Mouse (Mus musculus): ENCODE data around the gene Gm11232. TPM values are rescaled to one million over a fixed set of nuclear protein-coding genes. Genes with fewer than 3 reads are reported as not detected.

Gm11232 gene
- total RNA-seq (2022) = not detected

DNA sequence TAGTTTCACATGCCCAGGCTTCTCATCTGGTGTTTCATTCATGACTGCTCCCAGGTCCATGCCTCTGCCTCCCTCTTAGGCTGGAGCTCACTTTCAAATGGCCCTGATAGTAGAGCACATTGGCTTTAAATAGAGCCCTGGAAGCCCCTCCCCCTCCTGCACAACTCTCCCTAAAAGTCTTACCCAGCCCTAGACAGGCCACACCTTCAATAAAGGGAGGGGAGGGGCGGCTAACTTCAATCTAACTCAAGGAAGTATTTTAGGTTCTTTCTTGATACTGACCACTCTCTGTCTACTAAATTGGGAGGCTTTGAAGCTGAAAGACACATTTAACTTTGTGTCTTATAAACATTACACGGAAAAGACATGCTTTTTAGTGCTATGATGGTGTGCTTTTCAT lies at the start of gene Gm11232:
Gene Gm11232 (minus strand): TSS at position 101 of the 400 bp plus-strand sequence.
- no peak for DNase-seq (ENCODE audit: low spot score in 2 of 2)

DNA sequence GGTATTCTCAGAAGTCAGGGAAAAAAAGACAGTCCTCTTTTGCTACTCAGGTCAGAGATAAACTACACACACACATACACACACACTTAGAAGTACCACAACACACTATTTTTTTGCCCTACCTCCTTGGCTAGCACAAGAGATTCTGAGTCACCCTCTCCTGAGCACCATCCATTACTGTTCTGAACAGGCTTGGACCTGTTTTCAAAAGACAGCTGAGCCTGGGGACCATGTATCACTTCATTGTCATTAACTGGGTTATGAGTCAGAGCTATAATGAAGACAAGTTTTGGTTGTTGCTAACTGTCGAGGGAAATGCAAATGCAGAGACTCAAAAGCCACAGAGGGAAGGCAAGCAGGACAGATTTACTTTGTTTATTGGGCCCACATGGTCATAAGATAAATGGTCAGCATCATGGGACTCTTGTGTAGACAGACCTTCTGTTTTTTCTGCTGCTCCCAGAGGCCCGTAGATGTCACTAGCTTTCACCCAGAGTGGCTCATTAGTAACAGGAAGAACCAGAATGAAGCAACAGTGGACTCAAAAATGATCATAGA lies 48.3 kb upstream of the Gm11232 start:
- DNase-seq (ENCODE audit: low spot score in 2 of 2) = no peak

DNA sequence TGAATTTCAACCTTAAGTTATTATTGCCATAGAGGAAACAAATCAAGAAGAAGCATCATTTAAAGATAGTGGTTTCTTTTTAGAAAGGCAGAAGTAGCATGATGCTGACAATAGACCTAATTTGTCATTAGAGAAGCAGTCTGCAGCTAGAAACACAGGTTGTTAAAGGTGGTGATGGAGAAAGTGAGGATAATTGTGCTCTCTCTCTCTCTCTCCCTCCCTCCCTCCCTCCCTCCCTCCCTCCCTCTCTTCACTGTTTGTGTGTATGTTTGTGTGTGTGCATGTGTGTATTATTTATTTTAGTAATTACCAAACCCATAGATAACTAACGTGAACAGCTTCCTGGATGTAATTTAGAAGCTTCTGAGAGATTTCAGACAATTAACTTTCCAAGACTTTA lies 7.8 kb upstream of the Gm11232 start:
- no peak for DNase-seq (ENCODE audit: low spot score in 2 of 2)

DNA sequence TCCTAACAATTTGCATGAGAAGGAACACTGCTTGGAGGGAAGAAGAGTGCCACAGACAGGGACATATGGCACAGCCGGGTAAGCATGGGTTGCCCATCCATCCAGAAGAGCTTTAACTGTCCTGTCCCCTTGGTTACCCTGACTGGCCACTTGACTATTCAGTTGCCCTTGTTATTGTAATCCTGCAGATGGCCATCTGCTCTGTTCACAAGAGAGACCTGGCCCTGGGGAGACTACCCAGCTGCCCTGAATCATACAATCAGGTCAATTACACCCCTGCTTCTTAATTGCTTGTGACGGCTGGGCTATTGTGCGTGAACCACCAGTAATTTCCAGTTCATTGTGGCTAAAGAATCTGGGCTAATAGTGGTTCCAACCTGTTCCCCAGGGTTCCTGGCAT lies 7.3 kb upstream of the Gm11232 start:
- DNase-seq (ENCODE audit: low spot score in 2 of 2) = no peak

DNA sequence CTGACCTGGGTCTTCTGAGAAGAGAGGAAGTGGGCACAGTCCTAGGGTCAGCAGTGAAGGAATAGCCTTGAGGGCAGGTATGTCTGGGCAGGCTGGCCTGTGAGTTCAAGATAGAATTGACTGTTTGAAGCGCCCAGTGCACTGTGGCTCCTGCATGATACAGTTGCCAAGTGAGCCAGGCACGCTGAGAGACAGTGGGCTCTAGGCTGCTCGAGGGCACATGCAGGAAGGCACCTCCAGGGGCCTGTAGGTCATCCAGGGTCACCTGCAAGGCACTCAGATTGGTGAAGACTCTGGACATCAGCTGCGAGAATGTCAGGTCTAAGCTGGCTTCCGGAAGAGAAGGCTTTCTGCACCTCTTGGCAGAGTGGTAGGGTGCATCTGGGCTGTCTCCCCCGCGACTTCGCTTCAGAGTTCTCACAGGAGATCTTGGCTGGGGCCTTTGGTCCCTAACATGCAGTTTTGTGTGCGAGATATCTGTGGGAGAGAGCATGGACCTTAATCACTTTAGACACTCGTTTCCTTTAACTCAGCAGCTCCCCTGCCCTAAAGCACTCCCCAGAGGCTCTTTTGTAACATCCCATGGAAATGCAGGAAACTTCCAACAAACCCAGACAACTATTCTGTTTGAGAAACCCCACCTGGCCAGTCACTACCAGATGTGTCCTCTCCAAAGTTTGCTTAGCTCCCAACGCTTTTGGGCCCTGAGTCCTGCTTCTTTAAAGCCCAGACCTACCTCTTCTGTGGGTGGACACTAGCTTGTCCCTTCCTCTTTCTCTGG lies 1.1 kb downstream of the Gm11232 start:
- no peak for DNase-seq (ENCODE audit: low spot score in 2 of 2)

DNA sequence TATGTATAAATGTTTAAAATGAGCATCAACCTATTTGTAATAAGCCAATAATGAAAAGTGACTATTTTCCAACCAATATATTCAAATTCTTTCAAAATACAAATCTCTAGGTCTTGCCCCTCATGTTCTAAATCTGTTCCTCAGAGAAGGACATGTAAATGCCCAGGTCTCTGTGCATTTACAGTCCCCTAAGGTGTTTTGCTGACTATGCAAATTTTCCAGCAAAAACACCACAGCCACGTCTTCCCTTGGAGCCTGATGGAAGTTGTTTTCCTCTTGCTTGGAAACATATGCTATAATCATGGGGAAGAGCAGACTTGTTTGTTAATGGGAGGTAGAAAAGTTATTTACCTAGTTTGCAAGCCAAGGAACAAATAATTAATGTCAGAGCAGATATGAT lies 12.0 kb downstream of the Gm11232 start:
- no peak for DNase-seq (ENCODE audit: low spot score in 2 of 2)

DNA sequence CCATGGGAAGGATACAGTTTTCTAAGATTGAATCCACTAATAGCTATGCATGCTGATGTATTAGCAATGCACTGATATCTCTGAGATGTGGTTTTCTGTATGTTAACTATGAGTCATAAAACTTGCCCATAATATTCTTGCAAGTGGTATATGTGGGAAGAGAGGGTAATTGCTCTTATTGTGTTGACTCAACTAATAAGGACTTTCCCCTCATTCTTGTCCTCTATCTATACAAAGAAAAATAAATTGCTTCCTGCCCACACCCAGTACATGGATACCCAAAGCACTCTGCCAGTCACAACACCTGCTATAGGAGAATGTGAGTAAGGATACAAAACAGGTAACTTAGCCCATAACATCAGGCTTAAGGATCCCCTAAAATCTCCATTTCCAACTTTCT lies 21.2 kb downstream of the Gm11232 start:
- DNase-seq (ENCODE audit: low spot score in 2 of 2) = no peak

DNA sequence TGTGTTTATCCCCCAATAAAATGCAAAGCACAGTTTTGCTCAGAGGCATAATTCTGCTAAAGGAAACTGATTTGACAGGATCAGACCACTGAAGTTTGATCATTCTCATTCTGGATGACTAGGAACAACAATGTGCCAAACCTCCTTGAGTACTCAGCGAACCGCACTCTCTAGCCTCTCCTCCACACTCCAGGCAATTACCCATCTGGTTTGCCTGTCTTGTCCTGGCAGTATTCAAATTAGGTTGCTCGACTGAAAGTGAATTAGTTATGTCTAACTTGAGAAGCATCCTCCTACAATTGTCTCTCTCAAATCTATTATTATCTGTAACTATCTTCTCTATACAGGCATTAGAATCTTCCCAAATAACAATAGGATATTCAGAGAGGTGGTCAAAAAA lies 22.5 kb downstream of the Gm11232 start:
- DNase-seq (ENCODE audit: low spot score in 2 of 2) = no peak

DNA sequence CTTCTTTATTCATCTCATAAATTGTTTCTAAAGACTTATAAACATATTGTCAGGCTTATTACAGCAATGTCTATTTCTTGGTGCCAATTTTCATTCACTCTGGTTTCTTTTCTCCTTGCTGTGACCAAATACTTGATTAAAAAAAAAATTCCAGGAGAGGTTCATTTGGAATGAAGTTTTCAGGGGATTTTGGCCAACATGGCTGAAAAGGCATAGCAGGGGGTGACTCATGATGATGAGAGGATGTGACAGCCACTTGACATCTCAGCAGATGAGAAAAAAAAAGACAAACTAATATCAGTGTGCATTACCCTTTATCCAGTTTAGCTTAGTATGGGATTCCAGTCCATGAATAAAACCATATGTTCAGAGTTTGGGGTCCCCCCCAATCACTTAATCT lies 28.4 kb downstream of the Gm11232 start:
- no peak for DNase-seq (ENCODE audit: low spot score in 2 of 2)

DNA sequence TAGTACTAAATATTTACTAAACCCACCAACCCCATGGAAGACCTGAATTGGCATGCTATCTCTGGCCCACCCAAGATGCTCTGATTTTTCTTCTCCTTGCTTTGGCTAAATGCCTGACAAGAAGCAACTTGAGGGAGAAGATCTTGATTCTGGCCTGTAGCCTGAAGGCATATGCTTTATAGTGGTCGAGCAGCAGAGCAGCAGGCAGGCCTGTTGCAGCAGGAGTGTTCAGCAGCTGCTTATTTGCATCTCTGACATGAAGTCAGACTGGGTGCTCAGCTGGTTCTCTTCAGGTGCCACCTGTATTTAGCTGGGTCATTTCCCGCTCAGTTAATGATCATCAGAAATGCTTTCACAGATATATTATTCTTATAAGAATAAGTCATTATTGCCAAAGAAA lies 30.2 kb downstream of the Gm11232 start:
- DNase-seq (ENCODE audit: low spot score in 2 of 2) = no peak

DNA sequence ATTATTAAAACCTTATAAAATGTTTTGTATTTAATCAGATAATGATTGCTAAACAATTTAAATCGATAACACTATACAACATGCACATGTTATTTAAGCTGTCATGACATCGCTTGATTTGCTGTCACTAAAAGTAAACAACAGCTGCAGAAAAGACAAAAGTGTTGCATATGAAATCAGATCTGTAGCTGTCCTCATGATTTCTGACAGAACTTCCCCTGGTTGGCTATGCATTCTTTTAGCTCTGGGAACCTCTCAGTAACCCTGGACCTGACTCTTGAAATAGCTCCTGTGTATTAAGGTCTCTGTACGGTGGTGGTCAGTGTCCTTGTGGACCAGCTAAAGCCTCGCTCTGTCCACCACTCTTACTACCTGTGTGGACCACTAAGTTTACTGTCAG lies 30.7 kb downstream of the Gm11232 start:
- DNase-seq (ENCODE audit: low spot score in 2 of 2) = no peak

DNA sequence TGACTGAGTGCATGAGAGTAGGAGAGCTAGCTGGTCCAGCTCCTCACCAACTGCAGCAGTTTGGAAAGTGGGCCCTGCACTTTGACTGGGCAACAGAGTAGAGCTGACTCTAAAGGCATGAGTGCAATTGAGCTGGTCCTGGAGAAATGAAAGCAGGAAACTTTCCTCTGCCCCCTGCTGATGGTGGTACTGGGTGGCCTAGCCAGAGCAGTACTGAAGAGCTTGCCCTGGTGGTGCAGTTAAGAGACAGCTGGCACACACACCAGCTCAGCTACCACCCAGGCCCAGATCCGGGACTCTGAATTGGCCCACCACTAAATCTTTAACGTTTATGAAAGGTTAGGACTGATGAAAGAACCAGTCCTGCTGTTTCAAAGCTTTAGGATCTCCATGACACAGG lies 31.9 kb downstream of the Gm11232 start:
- no peak for DNase-seq (ENCODE audit: low spot score in 2 of 2)

Data from gastrocnemius, adult 8-10 months (tissue).